Mouse (Mus musculus): Measurements from ENCODE around the gene Actr5. TPM values are rescaled to one million over a fixed set of nuclear protein-coding genes. Genes with fewer than 3 reads are reported as not detected.

The Actr5 gene
- polyA plus RNA-seq, 1 experiment from 2014 or later = 5.6 TPM

- Histone ChIP-seq H3K27ac (ENCODE audit: low read length) (no peak overlapping the region), H3K36me3 (ENCODE audit: control insufficient read depth, insufficient read depth) (no peaks in the 10 kb centered on the region), H3K4me1 (ENCODE audit: control insufficient read depth, insufficient read depth, low read length) (peaks cover 17% of the 10 kb centered on the region), H3K27me3 (ENCODE audit: control insufficient read depth, insufficient read depth, low read length) (0 out of 2 replicates have a peak, but pooled peaks cover under 1% of the 10 kb centered on the region), H3K4me3 (ENCODE audit: low read length) (no peak overlapping the region), H3K4me2 (ENCODE audit: low read depth, low read length) (no peak overlapping the region), H3K9ac (ENCODE audit: low read length) (no peak overlapping the region), H3K9me3 (replicated peaks; ENCODE audit: control insufficient read depth, low read length) (no peaks in the 10 kb centered on the region)
- ATAC-seq (replicated peaks; ENCODE audit: extremely low read depth, insufficient read depth, low FRiP score) = no peak
- 51% methylated on average over 6 of the region's 6 CpGs for WGBS
These were observed 50.5 kb downstream of the Actr5 start for GRCm38 (mm10) chr2:158675161-158675560.

DNA sequence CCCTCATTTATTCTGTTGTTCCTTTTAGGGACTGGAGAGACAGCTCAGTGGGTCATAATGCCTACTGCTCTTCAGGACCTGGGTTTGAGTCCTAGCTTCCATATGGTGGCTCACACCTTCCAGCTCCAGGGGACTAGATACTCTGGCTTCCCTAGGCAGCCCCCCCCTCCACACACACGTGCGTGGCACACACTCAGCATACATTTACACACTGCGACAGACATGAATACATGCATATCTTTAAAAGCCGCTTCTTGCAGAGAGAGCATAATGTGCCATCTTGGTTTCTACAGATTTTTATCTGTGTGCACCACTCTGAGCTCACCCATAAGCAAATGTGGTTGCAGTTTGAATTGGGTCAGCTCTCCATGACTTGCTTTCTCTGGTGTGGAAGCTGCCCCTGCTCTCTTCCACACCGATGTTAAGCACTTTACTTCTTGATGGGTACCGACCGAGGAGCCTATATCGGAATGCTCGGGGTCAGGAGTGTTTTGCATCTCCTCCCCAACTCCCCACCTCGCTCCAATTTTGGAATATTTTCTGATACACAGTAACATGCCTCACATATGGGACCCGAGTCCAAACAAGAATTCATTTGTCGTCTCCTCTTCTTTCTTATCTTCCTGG, 51.3 kb downstream of the Actr5 start:
- Histone ChIP-seq H3K27me3 (ENCODE audit: control insufficient read depth, insufficient read depth, low read length) (no peaks in the 10 kb centered on the region), H3K36me3 (ENCODE audit: control insufficient read depth, insufficient read depth) (no peaks in the 10 kb centered on the region), H3K4me2 (ENCODE audit: low read depth, low read length) (no peak overlapping the region), H3K27ac (ENCODE audit: low read length) (no peak overlapping the region), H3K4me3 (ENCODE audit: low read length) (no peak overlapping the region), H3K9ac (ENCODE audit: low read length) (no peak overlapping the region), H3K9me3 (replicated peaks; ENCODE audit: control insufficient read depth, low read length) (no peaks in the 10 kb centered on the region), H3K4me1 (ENCODE audit: control insufficient read depth, insufficient read depth, low read length) (peaks cover 17% of the 10 kb centered on the region)
- 77% methylated on average over 12 of the region's 12 CpGs for WGBS
- no peak for ATAC-seq (replicated peaks; ENCODE audit: extremely low read depth, insufficient read depth, low FRiP score)

DNA sequence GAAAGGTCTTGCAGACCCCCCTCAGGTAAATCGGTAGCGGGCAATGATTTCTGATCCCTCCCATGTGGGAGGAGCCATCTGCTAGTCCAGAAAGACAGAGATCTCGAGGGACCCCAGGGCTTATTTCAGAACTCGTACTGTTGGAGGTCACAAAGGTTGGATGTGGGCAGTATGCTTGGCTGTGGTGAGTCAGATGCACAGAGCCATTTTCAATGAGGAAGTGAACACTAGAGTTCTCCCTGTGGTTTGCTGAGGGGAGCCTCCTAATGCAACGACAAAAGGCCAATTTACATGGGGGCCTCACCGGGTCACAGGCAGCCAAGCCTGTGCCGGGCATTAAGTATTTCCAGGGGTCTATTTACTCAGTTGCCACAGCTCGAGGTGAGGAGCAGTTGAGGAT, 53.3 kb downstream of the Actr5 start:
- Histone ChIP-seq H3K9ac (ENCODE audit: low read length) (no peak overlapping the region), H3K4me2 (ENCODE audit: low read depth, low read length) (no peak overlapping the region), H3K36me3 (ENCODE audit: control insufficient read depth, insufficient read depth) (no peaks in the 10 kb centered on the region), H3K27ac (ENCODE audit: low read length) (no peak overlapping the region), H3K4me1 (ENCODE audit: control insufficient read depth, insufficient read depth, low read length) (peaks cover 13% of the 10 kb centered on the region), H3K27me3 (ENCODE audit: control insufficient read depth, insufficient read depth, low read length) (no peaks in the 10 kb centered on the region), H3K9me3 (replicated peaks; ENCODE audit: control insufficient read depth, low read length) (no peaks in the 10 kb centered on the region), H3K4me3 (ENCODE audit: low read length) (no peak overlapping the region)
- WGBS = 69% methylated on average over 8 of the region's 8 CpGs
- ATAC-seq (replicated peaks; ENCODE audit: extremely low read depth, insufficient read depth, low FRiP score) = no peak

- Histone ChIP-seq H3K4me2 (ENCODE audit: low read depth, low read length) (no peak overlapping the region), H3K4me1 (ENCODE audit: control insufficient read depth, insufficient read depth, low read length) (peaks cover 5% of the 10 kb centered on the region), H3K27ac (ENCODE audit: low read length) (no peak overlapping the region), H3K9ac (ENCODE audit: low read length) (no peak overlapping the region), H3K4me3 (ENCODE audit: low read length) (no peak overlapping the region), H3K9me3 (replicated peaks; ENCODE audit: control insufficient read depth, low read length) (no peaks in the 10 kb centered on the region), H3K36me3 (ENCODE audit: control insufficient read depth, insufficient read depth) (no peaks in the 10 kb centered on the region), H3K27me3 (ENCODE audit: control insufficient read depth, insufficient read depth, low read length) (no peaks in the 10 kb centered on the region)
- ATAC-seq (replicated peaks; ENCODE audit: extremely low read depth, insufficient read depth, low FRiP score) = no peak
- WGBS = 94% methylated on average over 7 of the region's 7 CpGs
These were observed 54.4 kb downstream of the Actr5 start for GRCm38 (mm10) chr2:158679091-158679490.

- H3K9me3 ChIP-seq (replicated peaks; ENCODE audit: control insufficient read depth, low read length) = no peaks in the 10 kb centered on the region
- ATAC-seq (replicated peaks; ENCODE audit: extremely low read depth, insufficient read depth, low FRiP score) = no peak
- no peak overlapping the region for H3K4me3 ChIP-seq (ENCODE audit: low read length)
- no peak overlapping the region for H3K9ac ChIP-seq (ENCODE audit: low read length)
- no peaks in the 10 kb centered on the region for H3K36me3 ChIP-seq (ENCODE audit: control insufficient read depth, insufficient read depth)
- no peaks in the 10 kb centered on the region for H3K27me3 ChIP-seq (ENCODE audit: control insufficient read depth, insufficient read depth, low read length)
- WGBS = 66% methylated on average over 10 of the region's 10 CpGs
- H3K4me2 ChIP-seq (ENCODE audit: low read depth, low read length) = no peak overlapping the region
- H3K4me1 ChIP-seq (ENCODE audit: control insufficient read depth, insufficient read depth, low read length) = no peaks in the 10 kb centered on the region
- no peak overlapping the region for H3K27ac ChIP-seq (ENCODE audit: low read length)
These were observed 55.7 kb downstream of the Actr5 start for GRCm38 (mm10) chr2:158680357-158680889.

DNA sequence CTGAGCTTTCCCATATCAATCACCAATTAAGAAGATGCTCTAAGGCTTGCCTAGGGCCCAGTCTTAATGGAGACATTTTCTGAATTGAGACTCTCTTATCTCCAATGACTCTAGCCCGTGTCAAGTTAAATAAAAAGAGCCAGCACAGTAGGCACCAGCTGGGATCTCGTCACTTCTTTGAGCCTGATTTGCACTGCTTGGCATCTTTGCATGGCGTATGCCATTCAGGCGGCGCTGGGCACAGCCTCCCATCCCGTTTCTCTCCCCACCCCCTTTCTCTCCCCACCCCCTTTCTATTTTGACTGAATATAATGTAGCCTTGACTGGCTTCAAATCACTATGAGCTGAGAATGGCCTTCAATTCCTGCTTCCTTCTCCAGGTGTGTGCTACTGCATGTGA, 57.0 kb downstream of the Actr5 start:
- Histone ChIP-seq H3K4me3 (ENCODE audit: low read length) (no peak overlapping the region), H3K27ac (ENCODE audit: low read length) (no peak overlapping the region), H3K9me3 (replicated peaks; ENCODE audit: control insufficient read depth, low read length) (no peaks in the 10 kb centered on the region), H3K27me3 (ENCODE audit: control insufficient read depth, insufficient read depth, low read length) (no peaks in the 10 kb centered on the region), H3K4me2 (ENCODE audit: low read depth, low read length) (no peak overlapping the region), H3K9ac (ENCODE audit: low read length) (no peak overlapping the region), H3K4me1 (ENCODE audit: control insufficient read depth, insufficient read depth, low read length) (no peaks in the 10 kb centered on the region), H3K36me3 (ENCODE audit: control insufficient read depth, insufficient read depth) (no peaks in the 10 kb centered on the region)
- no peak for ATAC-seq (replicated peaks; ENCODE audit: extremely low read depth, insufficient read depth, low FRiP score)
- WGBS = 73% methylated on average over 6 of the region's 6 CpGs

DNA sequence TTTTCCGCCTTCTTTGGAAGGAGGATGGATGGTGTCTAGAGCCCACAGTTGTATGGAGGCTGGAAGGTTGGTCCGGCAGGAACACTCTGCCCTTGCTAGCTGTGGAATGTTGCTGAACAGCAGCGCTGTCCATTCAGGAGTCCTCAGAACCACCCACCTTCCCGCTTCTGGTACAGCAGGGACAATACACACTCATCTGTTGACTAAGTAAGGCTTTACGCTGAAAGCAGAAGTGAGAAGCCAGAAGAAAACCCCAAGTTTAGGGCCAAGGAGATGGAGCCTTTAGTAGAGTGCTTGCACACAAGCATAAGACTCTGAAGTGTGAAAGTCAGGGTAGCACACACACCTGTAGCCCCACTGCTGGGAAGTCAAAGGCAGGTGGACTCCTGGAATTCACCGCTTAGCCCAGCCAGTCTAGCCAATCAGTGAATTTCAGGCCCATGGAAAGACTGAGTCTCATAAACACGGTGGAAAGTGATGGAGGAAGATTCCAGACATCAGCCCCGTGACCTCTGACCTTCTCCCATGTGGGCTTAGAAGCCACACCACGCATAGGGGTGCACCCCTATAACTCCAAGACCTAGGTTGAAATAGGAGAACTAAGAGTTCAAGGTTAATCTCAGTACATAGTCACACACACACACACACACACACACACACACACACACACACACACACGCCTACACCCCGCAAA, 57.8 kb downstream of the Actr5 start:
- Histone ChIP-seq H3K9ac (ENCODE audit: low read length) (no peak overlapping the region), H3K36me3 (ENCODE audit: control insufficient read depth, insufficient read depth) (no peaks in the 10 kb centered on the region), H3K4me3 (ENCODE audit: low read length) (no peak overlapping the region), H3K27ac (ENCODE audit: low read length) (no peak overlapping the region), H3K4me2 (ENCODE audit: low read depth, low read length) (no peak overlapping the region), H3K27me3 (ENCODE audit: control insufficient read depth, insufficient read depth, low read length) (no peaks in the 10 kb centered on the region), H3K4me1 (ENCODE audit: control insufficient read depth, insufficient read depth, low read length) (no peaks in the 10 kb centered on the region), H3K9me3 (replicated peaks; ENCODE audit: control insufficient read depth, low read length) (no peaks in the 10 kb centered on the region)
- WGBS = 54% methylated on average over 11 of the region's 11 CpGs
- ATAC-seq (replicated peaks; ENCODE audit: extremely low read depth, insufficient read depth, low FRiP score) = no peak

GRCm38 (mm10) chr2:158683038-158683413, 58.3 kb downstream of the Actr5 start:
- Histone ChIP-seq H3K4me2 (ENCODE audit: low read depth, low read length) (no peak overlapping the region), H3K9ac (ENCODE audit: low read length) (no peak overlapping the region), H3K9me3 (replicated peaks; ENCODE audit: control insufficient read depth, low read length) (no peaks in the 10 kb centered on the region), H3K27ac (ENCODE audit: low read length) (peak overlapping the region; percentile 33), H3K36me3 (ENCODE audit: control insufficient read depth, insufficient read depth) (no peaks in the 10 kb centered on the region), H3K4me1 (ENCODE audit: control insufficient read depth, insufficient read depth, low read length) (no peaks in the 10 kb centered on the region), H3K27me3 (ENCODE audit: control insufficient read depth, insufficient read depth, low read length) (no peaks in the 10 kb centered on the region), H3K4me3 (ENCODE audit: low read length) (no peak overlapping the region)
- WGBS = 26% methylated on average over 4 of the region's 4 CpGs
- ATAC-seq (replicated peaks; ENCODE audit: extremely low read depth, insufficient read depth, low FRiP score) = 0 out of 2 replicates have a peak, but pooled peaks have one; percentile 12

- Histone ChIP-seq H3K4me3 (ENCODE audit: low read length) (no peak overlapping the region), H3K4me1 (ENCODE audit: control insufficient read depth, insufficient read depth, low read length) (peaks cover 9% of the 10 kb centered on the region), H3K9me3 (replicated peaks; ENCODE audit: control insufficient read depth, low read length) (no peaks in the 10 kb centered on the region), H3K36me3 (ENCODE audit: control insufficient read depth, insufficient read depth) (no peaks in the 10 kb centered on the region), H3K4me2 (ENCODE audit: low read depth, low read length) (no peak overlapping the region), H3K27ac (ENCODE audit: low read length) (no peak overlapping the region), H3K27me3 (ENCODE audit: control insufficient read depth, insufficient read depth, low read length) (no peaks in the 10 kb centered on the region), H3K9ac (ENCODE audit: low read length) (no peak overlapping the region)
- WGBS = 53% methylated on average over 9 of the region's 9 CpGs
- ATAC-seq (replicated peaks; ENCODE audit: extremely low read depth, insufficient read depth, low FRiP score) = no peak
These were observed 59.7 kb downstream of the Actr5 start for GRCm38 (mm10) chr2:158684247-158684843.

Measured in heart, embryonic 16.5 days (tissue).